Mouse (Mus musculus) forebrain, embryonic 10.5 days (tissue): ENCODE data around the gene Swsap1. TPM values are rescaled to one million over a fixed set of nuclear protein-coding genes. Genes with fewer than 3 reads are reported as not detected.

Experiments used
- DNase-seq: peaks from one replicate; pipeline ENCODE4 v3.0.0-alpha.2; 2017; ENCODE audit warnings: low spot score; ENCODE audit errors: extremely low spot score
- H3K27ac ChIP-seq: fragments of 300-500 bp; sonication (generic); 2 replicates; pipeline ENCODE4 v1.5.1; 2016; ENCODE audit warnings: mild to moderate bottlenecking
- H3K27me3 ChIP-seq: fragments of 300-500 bp; sonication (generic); 2 replicates; pipeline ENCODE4 v1.6.1; 2016; ENCODE audit warnings: mild to moderate bottlenecking; ENCODE audit not compliant: poor library complexity, severe bottlenecking
- H3K36me3 ChIP-seq: fragments of 300-500 bp; sonication (generic); replicated peaks from 2 replicates; pipeline ENCODE4 v1.6.1; 2016; ENCODE audit warnings: mild to moderate bottlenecking, moderate library complexity
- H3K4me1 ChIP-seq: fragments of 300-500 bp; sonication (generic); 2 replicates; pipeline ENCODE4 v1.6.1; 2016
- H3K4me3 ChIP-seq: fragments of 300-500 bp; sonication (generic); 2 replicates; pipeline ENCODE4 v1.5.1; 2016; ENCODE audit warnings: mild to moderate bottlenecking, moderate library complexity
- H3K9me3 ChIP-seq: fragments of 300-500 bp; sonication (generic); 2 replicates; pipeline ENCODE4 v1.6.1; 2016; ENCODE audit warnings: mild to moderate bottlenecking, moderate library complexity
- WGBS: fragments of 180-500 bp; shearing (Covaris S2); methylation state at CpG from one replicate; pipeline ENCODE4 v1.1.7; 2016; 5-methylcytosine and 5-hydroxymethylcytosine counted together
- polyA plus RNA-seq: library from polyadenylated mRNA; unstranded; fragments of >200 nt; fragmentation: Nextera tagmentation; extraction: Ambion mirVana; gene quantifications from 2 replicates; pipeline ENCODE4 v1.2.1, GENCODE M21; 2016

Swsap1 gene
- polyA plus RNA-seq = 7.2 and 9.6 TPM in 2 replicates

GRCm38 (mm10) chr9:21955570-21956281 lies at the start of gene Swsap1:
Gene Swsap1 (plus strand): TSS chr9:21955755.
- under 1% methylated on average over 54 of the region's 54 CpGs for WGBS

GRCm38 (mm10) chr9:21908216-21908615 lies 47.3 kb upstream of the Swsap1 start:
- no peak overlapping the region for H3K27ac ChIP-seq
- H3K36me3 ChIP-seq = no peaks in the 10 kb centered on the region
- whole genome bisulfite sequencing = 87% methylated on average over 11 of the region's 11 CpGs
- H3K9me3 ChIP-seq = no peaks in the 10 kb centered on the region
- no peak for DNase-seq
- H3K4me1 ChIP-seq = no peaks in the 10 kb centered on the region
- peaks cover 13% of the 10 kb centered on the region; the same call in 1 of the 2 replicates for H3K27me3 ChIP-seq
- H3K4me3 ChIP-seq = no peak overlapping the region

More at GRCm38 (mm10) chr9:21955570-21956281, at the start of gene Swsap1:
- Histone ChIP-seq H3K4me3 (peak within 1 kb of the TSS; percentile 75), H3K4me1 (peaks cover 28% of the 10 kb centered on the region), H3K27ac (peak within 1 kb of the TSS; percentile 96), H3K9me3 (no peaks in the 10 kb centered on the region), H3K36me3 (peaks cover 9% of the 10 kb centered on the region; the same call in 1 of the 2 replicates), H3K27me3 (peaks cover 21% of the 10 kb centered on the region)
- DNase-seq = peak; percentile 97

- WGBS = 81% methylated on average over 10 of the region's 10 CpGs
- Histone ChIP-seq H3K4me3 (no peak overlapping the region), H3K36me3 (no peaks in the 10 kb centered on the region), H3K9me3 (no peaks in the 10 kb centered on the region), H3K4me1 (no peaks in the 10 kb centered on the region), H3K27ac (no peak overlapping the region), H3K27me3 (peaks cover 9% of the 10 kb centered on the region)
- no peak for DNase-seq
Measured at GRCm38 (mm10) chr9:21909474-21910223, 45.9 kb upstream of the Swsap1 start.

- H3K9me3 ChIP-seq = no peaks in the 10 kb centered on the region
- H3K4me3 ChIP-seq = peak overlapping the region; percentile 73
- 83% methylated on average over 3 of the region's 3 CpGs for WGBS
- peaks cover 15% of the 10 kb centered on the region for H3K4me1 ChIP-seq
- DNase-seq = no peak
- peaks cover 7% of the 10 kb centered on the region; the same call in 1 of the 2 replicates for H3K36me3 ChIP-seq
- no peak overlapping the region for H3K27ac ChIP-seq
- H3K27me3 ChIP-seq = peaks cover 39% of the 10 kb centered on the region
Measured at GRCm38 (mm10) chr9:21916851-21917492, 38.6 kb upstream of the Swsap1 start.

- Histone ChIP-seq H3K4me1 (peaks cover 15% of the 10 kb centered on the region), H3K4me3 (peak overlapping the region; percentile 73), H3K36me3 (peaks cover 7% of the 10 kb centered on the region; the same call in 1 of the 2 replicates), H3K27me3 (peaks cover 39% of the 10 kb centered on the region), H3K9me3 (no peaks in the 10 kb centered on the region), H3K27ac (peak overlapping the region; percentile 79)
- peak; percentile 24 for DNase-seq
- 2% methylated on average over 35 of the region's 35 CpGs for WGBS
Measured at GRCm38 (mm10) chr9:21917493-21918034, 38.0 kb upstream of the Swsap1 start.

- under 1% methylated on average over 36 of the region's 36 CpGs for WGBS
Measured at GRCm38 (mm10) chr9:21918035-21918592, 37.4 kb upstream of the Swsap1 start, which contains the start of gene Rab3d. Gene Rab3d (minus strand): TSS chr9:21918192.

GRCm38 (mm10) chr9:21918692-21919384 lies 36.7 kb upstream of the Swsap1 start:
- H3K4me1 ChIP-seq = peaks cover 15% of the 10 kb centered on the region
- 22% methylated on average over 5 of the region's 5 CpGs for WGBS
- no peaks in the 10 kb centered on the region for H3K9me3 ChIP-seq
- peaks cover 39% of the 10 kb centered on the region for H3K27me3 ChIP-seq
- peaks cover 8% of the 10 kb centered on the region for H3K36me3 ChIP-seq
- H3K4me3 ChIP-seq = peak overlapping the region; percentile 73; the same call in 1 of the 2 replicates
- no peak for DNase-seq
- no peak overlapping the region for H3K27ac ChIP-seq

More at GRCm38 (mm10) chr9:21918035-21918592, 37.4 kb upstream of the Swsap1 start, which contains the start of gene Rab3d:
- Histone ChIP-seq H3K27me3 (peaks cover 39% of the 10 kb centered on the region), H3K4me1 (peaks cover 15% of the 10 kb centered on the region), H3K9me3 (no peaks in the 10 kb centered on the region), H3K4me3 (peak within 1 kb of the TSS; percentile 73), H3K36me3 (peaks cover 7% of the 10 kb centered on the region; the same call in 1 of the 2 replicates), H3K27ac (peak within 1 kb of the TSS; percentile 79)
- peak; percentile 96 for DNase-seq

GRCm38 (mm10) chr9:21923036-21923435 lies 32.5 kb upstream of the Swsap1 start:
- WGBS = 88% methylated on average over 4 of the region's 4 CpGs
- no peaks in the 10 kb centered on the region for H3K9me3 ChIP-seq
- H3K27me3 ChIP-seq = 0 out of 2 replicates have a peak, but pooled peaks cover under 1% of the 10 kb centered on the region
- H3K27ac ChIP-seq = no peak overlapping the region
- H3K36me3 ChIP-seq = peaks cover 23% of the 10 kb centered on the region
- H3K4me3 ChIP-seq = no peak overlapping the region
- DNase-seq = no peak
- H3K4me1 ChIP-seq = peaks cover 24% of the 10 kb centered on the region

GRCm38 (mm10) chr9:21923490-21924098 lies 32.0 kb upstream of the Swsap1 start:
- no peak overlapping the region for H3K4me3 ChIP-seq
- H3K36me3 ChIP-seq = peaks cover 23% of the 10 kb centered on the region
- no peaks in the 10 kb centered on the region for H3K9me3 ChIP-seq
- H3K27me3 ChIP-seq = no peaks in the 10 kb centered on the region
- H3K27ac ChIP-seq = no peak overlapping the region
- peaks cover 19% of the 10 kb centered on the region for H3K4me1 ChIP-seq
- 87% methylated on average over 3 of the region's 3 CpGs for WGBS
- DNase-seq = no peak

- Histone ChIP-seq H3K4me3 (no peak overlapping the region), H3K27me3 (no peaks in the 10 kb centered on the region), H3K4me1 (peaks cover 19% of the 10 kb centered on the region), H3K27ac (no peak overlapping the region), H3K36me3 (peaks cover 23% of the 10 kb centered on the region), H3K9me3 (no peaks in the 10 kb centered on the region)
- no peak for DNase-seq
- WGBS = 89% methylated on average over 6 of the region's 6 CpGs
Measured at GRCm38 (mm10) chr9:21924099-21924493, 31.5 kb upstream of the Swsap1 start.

- peaks cover 19% of the 10 kb centered on the region for H3K4me1 ChIP-seq
Measured at GRCm38 (mm10) chr9:21925034-21925433, 30.5 kb upstream of the Swsap1 start.

More at GRCm38 (mm10) chr9:21925034-21925433, 30.5 kb upstream of the Swsap1 start:
- H3K36me3 ChIP-seq = peaks cover 23% of the 10 kb centered on the region
- no peaks in the 10 kb centered on the region for H3K9me3 ChIP-seq
- H3K27ac ChIP-seq = no peak overlapping the region
- H3K27me3 ChIP-seq = no peaks in the 10 kb centered on the region
- H3K4me3 ChIP-seq = no peak overlapping the region
- DNase-seq = no peak
- WGBS = 99% methylated on average over 3 of the region's 3 CpGs
